Mouse (Mus musculus) hindbrain, embryonic 16.5 days (tissue): ENCODE results near the gene Dcbld2. TPM values are rescaled to one million over a fixed set of nuclear protein-coding genes. Genes with fewer than 3 reads are reported as not detected.

Source experiments
- ATAC-seq: fragments of 200-750 bp; cut with Nextera tagmentation; 2 replicates; pipeline ENCODE4 v1.8.0; 2017; ENCODE audit warnings: moderate TSS enrichment, moderate library complexity
- H3K27ac ChIP-seq: fragments of 300-500 bp; sonication (generic); 2 replicates; pipeline ENCODE4 v1.5.1; 2014; ENCODE audit warnings: low read depth, mild to moderate bottlenecking, control low read depth, low read length, moderate library complexity
- H3K27me3 ChIP-seq: fragments of 300-500 bp; sonication (generic); replicated peaks from 2 replicates; pipeline ENCODE4 v1.6.1; 2014; ENCODE audit warnings: low read length; ENCODE audit not compliant: control insufficient read depth, insufficient read depth
- H3K36me3 ChIP-seq: fragments of 300-500 bp; sonication (generic); 2 replicates; pipeline ENCODE4 v1.6.1; 2014; ENCODE audit warnings: mild to moderate bottlenecking, low read length, moderate library complexity, mixed read lengths; ENCODE audit not compliant: control insufficient read depth, insufficient read depth
- H3K4me1 ChIP-seq: fragments of 300-500 bp; sonication (generic); 2 replicates; pipeline ENCODE4 v1.6.1; 2014; ENCODE audit warnings: low read depth, low read length; ENCODE audit not compliant: control insufficient read depth, insufficient read depth
- H3K4me2 ChIP-seq: fragments of 300-500 bp; sonication (generic); 2 replicates; pipeline ENCODE4 v1.6.1; 2014; ENCODE audit warnings: mild to moderate bottlenecking, low read length, control low read depth, moderate library complexity
- H3K4me3 ChIP-seq: fragments of 300-500 bp; sonication (generic); 2 replicates; pipeline ENCODE4 v1.5.1; 2014; ENCODE audit warnings: mild to moderate bottlenecking, low read length, control low read depth, moderate library complexity
- H3K9ac ChIP-seq: fragments of 300-500 bp; sonication (generic); 2 replicates; pipeline ENCODE4 v1.6.1; 2014; ENCODE audit warnings: low read depth, mild to moderate bottlenecking, control low read depth, low read length, moderate library complexity
- H3K9me3 ChIP-seq: fragments of 300-500 bp; sonication (generic); 2 replicates; pipeline ENCODE4 v1.6.1; 2014; ENCODE audit warnings: mild to moderate bottlenecking, low read length, moderate library complexity; ENCODE audit not compliant: control insufficient read depth
- WGBS: fragments of 180-500 bp; shearing (Covaris S2); extraction: QIAGEN DNeasy Blood & Tissue Kit; methylation state at CpG from one replicate; pipeline ENCODE4 v1.1.7; 2014; 5-methylcytosine and 5-hydroxymethylcytosine counted together
- polyA plus RNA-seq: library from polyadenylated mRNA; unstranded; fragments of >200 nt; fragmentation: Nextera tagmentation; extraction: Ambion mirVana; gene quantifications from 2 replicates; pipeline ENCODE4 v1.2.1, GENCODE M21; 2015

Dcbld2 gene
- polyA plus RNA-seq, 1 experiment from 2014 or later = 5.4 TPM

DNA sequence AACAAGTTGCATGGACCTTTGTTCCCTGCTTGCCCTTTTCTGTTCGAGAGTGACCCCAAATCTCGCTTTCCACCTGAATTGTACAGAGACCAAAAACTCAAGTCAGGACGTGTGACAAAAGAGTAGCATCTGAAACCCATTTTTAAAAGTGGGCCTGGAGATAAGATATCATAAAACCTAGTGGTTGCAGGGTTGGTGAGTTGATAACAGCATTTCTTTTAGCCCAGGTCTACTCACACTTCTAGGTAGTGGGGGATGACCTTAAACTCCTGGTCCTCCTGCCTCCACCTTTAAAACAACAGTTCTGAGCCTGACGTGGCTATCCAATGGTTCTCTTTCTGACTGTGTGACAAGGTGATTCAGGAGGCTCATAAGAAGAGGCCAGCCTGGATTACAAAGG lies 62.6 kb downstream of the Dcbld2 start:
- no peak overlapping the region for H3K27ac ChIP-seq
- H3K9me3 ChIP-seq = no peaks in the 10 kb centered on the region
- H3K9ac ChIP-seq = no peak overlapping the region
- no peaks in the 10 kb centered on the region for H3K27me3 ChIP-seq
- no peaks in the 10 kb centered on the region for H3K4me1 ChIP-seq
- H3K4me2 ChIP-seq = no peak overlapping the region
- ATAC-seq = no peak
- peaks cover 4% of the 10 kb centered on the region; the same call in 1 of the 2 replicates for H3K36me3 ChIP-seq
- 91% methylated on average over 4 of the region's 4 CpGs for WGBS
- H3K4me3 ChIP-seq = no peak overlapping the region

DNA sequence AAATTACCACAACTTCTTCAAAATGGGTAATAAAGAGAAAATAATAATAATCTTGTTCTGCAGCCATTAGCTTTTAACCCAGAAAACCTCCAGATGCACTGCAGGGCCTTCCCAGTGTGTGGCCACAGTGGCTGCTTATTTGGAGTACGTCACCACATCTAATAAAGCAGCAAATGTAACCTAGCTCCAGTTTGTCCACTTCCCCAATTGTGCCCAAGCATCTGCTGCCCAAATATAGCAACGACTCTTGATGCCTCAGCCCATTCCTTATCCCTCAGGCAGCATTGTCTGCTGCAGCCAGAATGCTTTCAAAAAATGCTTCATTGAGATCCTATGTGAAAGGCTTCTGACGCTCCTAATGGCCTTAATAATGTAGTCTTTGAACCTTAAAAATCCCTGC lies 66.6 kb downstream of the Dcbld2 start:
- H3K4me3 ChIP-seq = no peak overlapping the region
- H3K9me3 ChIP-seq = no peaks in the 10 kb centered on the region
- H3K9ac ChIP-seq = no peak overlapping the region
- no peaks in the 10 kb centered on the region for H3K27me3 ChIP-seq
- no peak overlapping the region for H3K4me2 ChIP-seq
- no peak for ATAC-seq
- no peak overlapping the region for H3K27ac ChIP-seq
- 56% methylated on average over 3 of the region's 3 CpGs for WGBS
- H3K36me3 ChIP-seq = peaks cover 4% of the 10 kb centered on the region
- H3K4me1 ChIP-seq = no peaks in the 10 kb centered on the region

DNA sequence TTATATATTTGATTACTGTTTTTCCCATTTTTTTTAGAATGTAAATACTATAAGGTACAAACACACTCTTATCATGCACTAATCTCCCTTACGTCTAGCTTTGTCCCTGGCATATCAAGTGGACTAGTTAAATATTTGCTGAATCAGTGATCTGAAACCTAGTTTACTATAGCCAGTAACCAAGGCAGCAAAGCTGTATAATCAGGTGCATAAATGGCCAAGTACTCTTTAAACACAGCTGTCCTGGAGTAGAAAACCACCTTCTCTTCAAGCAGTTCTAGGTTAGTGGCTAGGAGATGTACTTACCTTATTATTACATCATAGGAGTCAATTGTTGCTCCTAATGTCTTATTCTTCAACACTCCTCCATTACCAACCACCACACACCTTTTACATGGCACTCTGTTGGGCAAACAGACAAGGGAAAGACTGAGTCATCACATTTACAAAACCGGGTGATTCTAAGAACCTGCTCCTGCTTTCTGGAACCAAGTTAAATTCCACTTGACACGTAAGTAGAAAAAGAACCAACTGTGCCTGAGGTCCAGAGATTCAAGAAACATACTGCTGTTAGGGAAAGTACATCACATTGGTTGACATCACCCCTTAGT lies 67.4 kb downstream of the Dcbld2 start:
- ATAC-seq = no peak
- Histone ChIP-seq H3K4me3 (no peak overlapping the region), H3K27ac (no peak overlapping the region), H3K27me3 (no peaks in the 10 kb centered on the region), H3K9ac (no peak overlapping the region), H3K9me3 (no peaks in the 10 kb centered on the region), H3K4me1 (no peaks in the 10 kb centered on the region), H3K4me2 (no peak overlapping the region), H3K36me3 (peaks cover 4% of the 10 kb centered on the region)
- WGBS = 87% methylated on average over 3 of the region's 3 CpGs

GRCm38 (mm10) chr16:58476363-58476762 lies 68.1 kb downstream of the Dcbld2 start:
- Histone ChIP-seq H3K27me3 (no peaks in the 10 kb centered on the region), H3K4me3 (no peak overlapping the region), H3K4me1 (no peaks in the 10 kb centered on the region), H3K36me3 (peaks cover 4% of the 10 kb centered on the region), H3K27ac (no peak overlapping the region), H3K9ac (no peak overlapping the region), H3K9me3 (no peaks in the 10 kb centered on the region), H3K4me2 (no peak overlapping the region)
- 70% methylated on average over 2 of the region's 2 CpGs for WGBS
- ATAC-seq = peak; percentile 66

DNA sequence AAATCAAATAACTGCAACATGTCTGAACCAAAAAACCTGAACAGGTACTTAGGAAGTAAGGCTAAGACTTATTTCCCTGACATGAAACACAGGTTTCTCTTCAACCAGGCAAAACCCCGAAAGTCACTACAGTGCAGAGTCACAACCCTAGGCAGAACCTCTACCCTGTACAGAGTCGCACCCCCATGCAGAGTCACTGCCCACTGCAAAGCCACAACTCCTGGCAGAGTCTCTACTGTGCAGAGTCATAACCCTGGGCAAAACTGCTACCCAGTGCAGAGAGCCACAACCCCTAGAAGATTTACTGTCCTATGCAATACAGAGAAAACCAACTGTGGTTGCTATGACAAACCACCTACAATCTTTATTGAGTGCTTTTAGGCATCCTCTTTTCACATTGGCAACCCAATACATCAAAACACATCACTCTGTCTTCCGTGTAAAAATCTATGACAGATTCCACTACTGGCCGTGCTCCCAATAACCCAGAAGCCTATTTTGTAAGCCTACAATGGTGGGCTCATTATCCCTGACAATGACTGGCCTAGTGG lies 71.7 kb downstream of the Dcbld2 start:
- no peak overlapping the region for H3K4me2 ChIP-seq
- H3K27me3 ChIP-seq = no peaks in the 10 kb centered on the region
- ATAC-seq = no peak
- no peak overlapping the region for H3K27ac ChIP-seq
- no peak overlapping the region for H3K4me3 ChIP-seq
- no peaks in the 10 kb centered on the region for H3K9me3 ChIP-seq
- no peaks in the 10 kb centered on the region for H3K4me1 ChIP-seq
- 89% methylated on average over 4 of the region's 4 CpGs for WGBS
- H3K9ac ChIP-seq = no peak overlapping the region
- H3K36me3 ChIP-seq = no peaks in the 10 kb centered on the region; the same call in 1 of the 2 replicates

GRCm38 (mm10) chr16:58481219-58481905 lies 73.1 kb downstream of the Dcbld2 start:
- 82% methylated on average over 9 of the region's 9 CpGs for WGBS
- Histone ChIP-seq H3K4me1 (no peaks in the 10 kb centered on the region), H3K27ac (no peak overlapping the region), H3K9ac (no peak overlapping the region), H3K27me3 (no peaks in the 10 kb centered on the region), H3K9me3 (no peaks in the 10 kb centered on the region), H3K4me2 (no peak overlapping the region), H3K4me3 (no peak overlapping the region), H3K36me3 (no peaks in the 10 kb centered on the region; the same call in 1 of the 2 replicates)
- peak; percentile 50; the same call in 1 of the 2 replicates for ATAC-seq

DNA sequence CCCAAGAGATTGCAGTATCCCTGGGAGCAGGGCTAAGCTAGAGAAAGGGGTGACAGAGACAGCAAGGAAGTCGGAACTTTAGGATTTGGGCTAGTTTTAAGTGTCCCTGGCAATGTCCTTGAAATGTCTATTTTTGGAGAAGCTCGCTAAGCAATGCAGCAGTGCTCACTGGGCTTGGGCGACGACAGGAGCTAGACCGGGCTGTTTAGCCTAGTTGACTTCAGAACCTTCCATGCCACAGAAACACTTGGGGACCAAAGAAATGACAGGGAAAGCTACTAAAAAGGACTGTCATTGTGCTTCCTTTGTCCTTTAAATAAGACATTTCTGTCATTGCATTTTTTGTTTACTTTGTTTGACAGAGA lies 73.6 kb downstream of the Dcbld2 start:
- 87% methylated on average over 5 of the region's 5 CpGs for WGBS

DNA sequence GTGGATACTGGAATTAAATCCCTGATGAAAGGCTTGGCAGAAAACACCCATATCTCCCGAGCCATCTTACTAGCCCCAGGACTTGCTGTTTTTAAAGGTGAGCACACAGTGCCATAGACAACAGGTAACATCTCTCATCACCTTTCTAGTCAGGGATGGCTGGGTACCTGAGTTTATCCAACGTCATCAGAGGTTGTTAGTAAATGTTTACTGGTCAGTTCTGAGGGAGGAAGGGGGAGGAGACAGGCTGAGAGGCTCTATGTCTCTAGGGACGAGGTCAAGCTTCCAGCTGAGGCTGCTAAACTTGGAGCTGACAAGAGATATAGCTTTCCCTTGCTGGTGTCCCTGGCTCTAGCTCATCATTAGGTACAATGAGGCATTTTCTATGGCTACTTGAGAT lies 74.1 kb downstream of the Dcbld2 start:
- Histone ChIP-seq H3K36me3 (no peaks in the 10 kb centered on the region; the same call in 1 of the 2 replicates), H3K4me2 (no peak overlapping the region), H3K9ac (no peak overlapping the region), H3K9me3 (no peaks in the 10 kb centered on the region), H3K27ac (no peak overlapping the region), H3K4me1 (no peaks in the 10 kb centered on the region), H3K27me3 (no peaks in the 10 kb centered on the region), H3K4me3 (no peak overlapping the region)
- WGBS = 64% methylated on average over 3 of the region's 3 CpGs
- ATAC-seq = no peak

More for the DNA sequence above, 73.6 kb downstream of the Dcbld2 start:
- Histone ChIP-seq H3K4me2 (no peak overlapping the region), H3K9ac (no peak overlapping the region), H3K27ac (no peak overlapping the region), H3K36me3 (no peaks in the 10 kb centered on the region; the same call in 1 of the 2 replicates), H3K27me3 (no peaks in the 10 kb centered on the region), H3K9me3 (no peaks in the 10 kb centered on the region), H3K4me1 (no peaks in the 10 kb centered on the region), H3K4me3 (no peak overlapping the region)
- ATAC-seq = no peak

DNA sequence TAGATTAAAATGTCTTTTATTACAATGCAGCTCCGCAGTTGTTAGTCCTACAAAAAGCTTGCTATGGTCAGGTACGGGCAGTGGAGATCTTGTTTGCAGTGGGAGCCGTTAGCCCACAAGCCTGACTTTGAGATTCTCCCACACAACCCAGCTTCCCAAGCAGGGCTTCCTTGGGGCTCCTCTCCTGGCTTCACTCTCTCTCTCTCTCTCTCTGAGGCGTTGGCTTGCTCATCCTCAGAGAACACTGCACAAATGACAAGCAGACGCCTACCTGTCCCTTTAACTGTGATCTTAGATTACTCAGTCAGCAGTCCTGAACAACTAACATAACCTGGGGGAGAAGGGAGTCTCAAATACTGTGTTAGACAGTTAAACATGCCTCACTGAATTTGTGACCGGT lies 79.6 kb downstream of the Dcbld2 start:
- H3K27ac ChIP-seq = no peak overlapping the region
- 88% methylated on average over 6 of the region's 6 CpGs for WGBS
- no peak for ATAC-seq
- no peak overlapping the region for H3K4me3 ChIP-seq
- H3K4me2 ChIP-seq = no peak overlapping the region
- H3K9ac ChIP-seq = no peak overlapping the region
- H3K27me3 ChIP-seq = no peaks in the 10 kb centered on the region
- no peaks in the 10 kb centered on the region for H3K4me1 ChIP-seq
- no peaks in the 10 kb centered on the region for H3K36me3 ChIP-seq
- H3K9me3 ChIP-seq = no peaks in the 10 kb centered on the region
